Mouse (Mus musculus): ENCODE data around the gene Olfr1033. TPM values are rescaled to one million over a fixed set of nuclear protein-coding genes. Genes with fewer than 3 reads are reported as not detected.

Olfr1033 gene
- not detected for polyA plus RNA-seq (2017; shearing (Covaris generic))

DNA sequence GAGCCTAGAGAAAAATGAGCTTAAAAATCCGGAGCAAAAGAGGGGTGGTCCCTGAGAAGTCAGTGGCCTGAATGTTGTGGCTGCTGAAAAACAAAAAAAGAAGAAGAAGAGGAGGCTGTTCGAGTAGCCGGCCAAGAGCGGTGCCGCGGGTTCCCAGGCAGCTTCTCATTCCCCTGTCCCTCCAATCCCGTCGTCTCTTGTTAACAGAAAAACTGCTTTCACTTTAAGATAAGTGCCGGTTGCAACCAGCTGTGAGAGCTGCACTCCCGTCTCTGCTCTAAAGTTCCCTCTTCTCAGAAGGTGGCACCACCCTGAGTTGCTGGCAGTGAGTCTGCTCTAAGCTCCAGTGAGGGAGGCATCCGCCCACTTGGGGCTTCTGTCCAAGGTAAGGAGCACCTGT, at the start of gene Olfr1033:
Gene Olfr1033, plus strand, starts transcription at position 228 of the 400 bp plus-strand sequence.

DNA sequence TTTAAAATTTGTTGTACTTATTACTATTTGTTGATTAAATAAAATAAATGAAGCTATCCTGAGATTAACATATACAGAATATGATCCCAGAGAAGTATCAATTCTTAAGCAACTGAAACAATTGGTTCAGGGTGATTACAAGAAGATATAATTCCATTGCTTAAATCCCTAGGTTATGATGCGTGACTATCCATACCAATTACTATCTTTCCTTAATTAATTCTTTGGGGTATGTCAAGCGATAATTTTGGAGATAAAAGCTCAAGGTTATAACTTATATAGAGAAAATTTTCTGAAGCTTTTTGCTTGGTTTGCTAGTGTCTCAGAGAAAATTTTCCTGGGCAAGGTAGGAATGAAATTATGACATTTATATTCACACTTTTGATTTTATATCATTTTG, 46.8 kb upstream of the Olfr1033 start, which contains the start of gene Olfr1029:
Gene Olfr1029, plus strand, starts transcription at position 301 of the 400 bp plus-strand sequence.

DNA sequence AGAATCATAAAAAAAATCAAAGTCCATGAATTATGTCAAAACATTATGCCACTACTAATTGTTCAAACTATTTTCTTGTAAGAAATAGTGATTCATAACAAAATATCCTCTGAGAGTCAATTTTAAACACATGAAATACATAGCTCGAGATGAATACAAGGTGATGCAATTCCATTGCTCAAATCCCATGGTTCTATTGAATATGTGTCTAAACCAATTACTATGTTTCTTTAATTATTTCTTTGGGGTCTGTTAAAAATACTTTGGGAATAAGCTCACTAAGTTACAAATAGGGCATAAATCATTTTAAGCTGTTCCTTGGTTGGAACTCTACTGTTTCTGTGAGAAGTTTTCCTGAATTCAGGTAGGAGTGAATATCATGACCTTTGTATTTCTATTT, 41.5 kb upstream of the Olfr1033 start, which contains the start of gene Olfr1030:
Gene Olfr1030, plus strand, starts transcription at position 301 of the 400 bp plus-strand sequence.

DNA sequence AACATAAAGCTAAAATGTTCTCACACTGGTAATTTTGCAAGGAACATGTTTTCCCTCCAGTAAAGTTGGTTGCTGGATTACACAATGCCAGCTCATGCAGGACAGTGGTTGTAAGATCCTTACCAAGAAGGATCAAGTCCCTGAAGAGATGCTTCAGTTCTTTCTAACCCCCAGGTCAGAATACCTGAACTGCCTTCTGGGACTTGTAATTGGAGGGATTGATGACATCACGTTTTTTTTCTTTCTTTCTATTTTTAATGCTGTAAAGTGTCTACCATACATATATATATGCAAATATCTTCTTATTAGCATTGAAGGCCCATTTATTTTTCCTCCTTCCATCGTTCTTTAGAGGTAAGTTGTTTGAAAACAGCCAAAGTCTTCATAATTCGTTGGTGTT, 30.4 kb upstream of the Olfr1033 start, which contains the start of gene Olfr1031:
Gene Olfr1031, plus strand, starts transcription at position 301 of the 400 bp plus-strand sequence.

DNA sequence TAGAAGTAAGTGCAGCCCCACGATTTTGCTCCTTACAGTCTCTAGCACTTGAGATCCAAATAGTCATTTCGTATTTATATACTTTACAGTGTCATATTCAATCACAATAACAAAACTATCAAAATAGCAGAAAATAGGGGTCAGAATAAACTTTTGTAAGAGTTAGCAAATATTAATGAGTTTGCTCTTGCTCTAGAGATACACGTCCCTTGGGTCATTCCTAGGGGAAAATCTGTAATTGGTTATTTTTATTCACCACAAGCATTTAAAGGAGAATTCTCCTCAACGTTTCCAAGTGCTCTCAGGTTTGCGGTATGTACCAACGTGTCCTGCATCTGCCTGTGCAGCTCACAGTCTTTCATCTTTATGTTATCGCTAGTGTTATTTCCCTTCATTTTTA, 15.2 kb upstream of the Olfr1033 start, which contains the start of gene Olfr1032:
Gene Olfr1032, plus strand, starts transcription at position 301 of the 400 bp plus-strand sequence.

DNA sequence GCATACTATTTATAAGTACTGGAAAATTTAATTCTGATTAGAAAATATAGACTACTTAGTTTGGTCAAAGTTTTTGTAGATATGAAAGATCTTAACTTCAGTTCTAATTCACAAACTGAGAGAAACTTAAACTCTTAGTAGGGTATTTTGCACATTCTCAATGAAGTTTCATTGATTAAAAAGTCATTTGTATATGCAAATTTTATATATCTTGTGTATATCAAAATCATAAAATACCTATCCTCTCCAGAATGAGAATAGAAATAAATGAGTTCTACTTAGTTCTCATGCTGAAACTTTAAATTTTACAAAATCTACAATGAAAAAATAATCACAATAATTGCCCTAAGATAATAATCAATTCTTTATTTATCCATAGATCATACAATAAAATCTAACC, 25.1 kb downstream of the Olfr1033 start, which contains the start of gene Olfr1034:
Gene Olfr1034, plus strand, starts transcription at position 301 of the 400 bp plus-strand sequence.

DNA sequence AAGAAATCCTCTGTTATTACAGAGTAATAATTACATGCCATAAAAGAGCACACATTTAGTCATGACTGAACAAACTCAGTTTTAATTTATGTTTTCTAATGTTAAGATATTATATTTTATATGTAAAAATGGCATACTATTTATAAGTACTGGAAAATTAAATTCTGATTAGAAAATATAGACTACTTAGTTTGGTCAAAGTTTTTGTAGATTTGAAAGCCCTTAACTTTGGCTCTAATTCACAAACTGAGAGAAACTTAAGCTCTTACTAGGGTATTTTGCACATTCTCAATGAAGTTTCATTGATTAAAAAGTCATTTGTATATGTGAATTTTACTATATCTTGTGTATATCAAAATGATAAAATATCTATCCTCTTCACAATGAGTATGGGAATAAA, 53.3 kb downstream of the Olfr1033 start, which contains the start of gene Olfr1036:
Gene Olfr1036, plus strand, starts transcription at position 301 of the 400 bp plus-strand sequence.

DNA sequence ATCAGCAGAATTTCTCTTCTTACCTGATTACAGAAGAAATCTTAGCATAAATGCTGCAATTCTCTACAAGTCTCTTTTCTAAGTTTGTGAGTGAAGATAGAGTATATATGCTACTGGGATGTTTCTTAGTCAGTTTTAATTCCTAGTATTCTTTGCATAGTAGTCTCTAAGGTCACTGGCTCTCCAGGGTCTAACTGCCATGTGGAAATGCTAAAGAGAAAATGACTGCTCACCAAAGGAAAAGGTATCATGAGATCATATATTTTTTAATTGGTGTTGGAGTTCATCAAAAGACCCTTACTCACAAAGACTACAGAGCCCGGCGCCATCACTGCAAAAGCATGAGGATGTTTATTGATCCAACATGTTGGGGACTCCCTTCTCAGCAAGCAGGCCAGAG, 66.9 kb downstream of the Olfr1033 start, which contains the start of gene Olfr1037:
Gene Olfr1037, minus strand, starts transcription at position 101 of the 400 bp plus-strand sequence.

Other genes starting within 250 kb of the Olfr1033 start
- gene Olfr1014, start 247.9 kb upstream of the Olfr1033 start, polyA plus RNA-seq (2017; shearing (Covaris generic)) = not detected
- not detected for gene Olfr1015, start 238.6 kb upstream of the Olfr1033 start, polyA plus RNA-seq (2017; shearing (Covaris generic))
- gene Olfr1016, start 218.1 kb upstream of the Olfr1033 start, polyA plus RNA-seq (2017; shearing (Covaris generic)) = not detected
- gene Olfr1018, start 202.2 kb upstream of the Olfr1033 start, polyA plus RNA-seq (2017; shearing (Covaris generic)) = not detected
- gene Olfr1019, start 175.2 kb upstream of the Olfr1033 start, polyA plus RNA-seq (2017; shearing (Covaris generic)) = not detected
- gene Olfr1020, start 173.6 kb upstream of the Olfr1033 start, polyA plus RNA-seq (2017; shearing (Covaris generic)) = not detected
- gene Olfr1022, start 152.0 kb upstream of the Olfr1033 start, polyA plus RNA-seq (2017; shearing (Covaris generic)) = not detected
- not detected for gene Olfr1023, start 135.0 kb upstream of the Olfr1033 start, polyA plus RNA-seq (2017; shearing (Covaris generic))
- gene Olfr1024, start 115.6 kb upstream of the Olfr1033 start, polyA plus RNA-seq (2017; shearing (Covaris generic)) = not detected
- not detected for gene Olfr1025-ps1, start 105.4 kb upstream of the Olfr1033 start, polyA plus RNA-seq (2017; shearing (Covaris generic))
- not detected for gene Olfr1026, start 99.1 kb upstream of the Olfr1033 start, polyA plus RNA-seq (2017; shearing (Covaris generic))
- gene Olfr1028, start 70.2 kb upstream of the Olfr1033 start, polyA plus RNA-seq (2017; shearing (Covaris generic)) = not detected
- gene Olfr1029, start 46.7 kb upstream of the Olfr1033 start, polyA plus RNA-seq (2017; shearing (Covaris generic)) = not detected
- not detected for gene Olfr1030, start 41.4 kb upstream of the Olfr1033 start, polyA plus RNA-seq (2017; shearing (Covaris generic))
- gene Olfr1031, start 30.3 kb upstream of the Olfr1033 start, polyA plus RNA-seq (2017; shearing (Covaris generic)) = not detected
- gene Olfr1032, start 15.1 kb upstream of the Olfr1033 start, polyA plus RNA-seq (2017; shearing (Covaris generic)) = not detected
- gene Olfr1034, start 25.2 kb downstream of the Olfr1033 start, polyA plus RNA-seq (2017; shearing (Covaris generic)) = not detected
- not detected for gene Olfr1036, start 53.4 kb downstream of the Olfr1033 start, polyA plus RNA-seq (2017; shearing (Covaris generic))
- not detected for gene Olfr1037, start 66.8 kb downstream of the Olfr1033 start, polyA plus RNA-seq (2017; shearing (Covaris generic))
- not detected for gene Olfr1039, start 115.3 kb downstream of the Olfr1033 start, polyA plus RNA-seq (2017; shearing (Covaris generic))
- not detected for gene Olfr1040, start 126.1 kb downstream of the Olfr1033 start, polyA plus RNA-seq (2017; shearing (Covaris generic))
- not detected for gene Olfr1042, start 141.2 kb downstream of the Olfr1033 start, polyA plus RNA-seq (2017; shearing (Covaris generic))
- not detected for gene Olfr1043, start 146.9 kb downstream of the Olfr1033 start, polyA plus RNA-seq (2017; shearing (Covaris generic))
- gene Olfr1044, start 157.2 kb downstream of the Olfr1033 start, polyA plus RNA-seq (2017; shearing (Covaris generic)) = not detected
- not detected for gene Olfr52, start 165.1 kb downstream of the Olfr1033 start, polyA plus RNA-seq (2017; shearing (Covaris generic))
- not detected for gene Olfr1045, start 182.4 kb downstream of the Olfr1033 start, polyA plus RNA-seq (2017; shearing (Covaris generic))
- not detected for gene Olfr1046, start 198.7 kb downstream of the Olfr1033 start, polyA plus RNA-seq (2017; shearing (Covaris generic))
- not detected for gene Olfr1047, start 210.8 kb downstream of the Olfr1033 start, polyA plus RNA-seq (2017; shearing (Covaris generic))
- gene Olfr1048, start 219.7 kb downstream of the Olfr1033 start, polyA plus RNA-seq (2017; shearing (Covaris generic)) = not detected
- not detected for gene Olfr1049, start 237.7 kb downstream of the Olfr1033 start, polyA plus RNA-seq (2017; shearing (Covaris generic))

Data from activated CD4-positive, CD25-positive, alpha-beta regulatory T cell, adult 9 weeks (primary cell).